Mouse (Mus musculus) B cell, adult 67 days (primary cell): ENCODE results near the gene Ttll9. TPM values are rescaled to one million over a fixed set of nuclear protein-coding genes. Genes with fewer than 3 reads are reported as not detected.

ENCODE experiments used
- total RNA-seq, 2 experiments: library from RNA; stranded (reverse); gene quantifications; 4 replicates each; pipeline ENCODE4 v1.2.4; 2023

Gene Ttll9
- total RNA-seq = not detected

DNA sequence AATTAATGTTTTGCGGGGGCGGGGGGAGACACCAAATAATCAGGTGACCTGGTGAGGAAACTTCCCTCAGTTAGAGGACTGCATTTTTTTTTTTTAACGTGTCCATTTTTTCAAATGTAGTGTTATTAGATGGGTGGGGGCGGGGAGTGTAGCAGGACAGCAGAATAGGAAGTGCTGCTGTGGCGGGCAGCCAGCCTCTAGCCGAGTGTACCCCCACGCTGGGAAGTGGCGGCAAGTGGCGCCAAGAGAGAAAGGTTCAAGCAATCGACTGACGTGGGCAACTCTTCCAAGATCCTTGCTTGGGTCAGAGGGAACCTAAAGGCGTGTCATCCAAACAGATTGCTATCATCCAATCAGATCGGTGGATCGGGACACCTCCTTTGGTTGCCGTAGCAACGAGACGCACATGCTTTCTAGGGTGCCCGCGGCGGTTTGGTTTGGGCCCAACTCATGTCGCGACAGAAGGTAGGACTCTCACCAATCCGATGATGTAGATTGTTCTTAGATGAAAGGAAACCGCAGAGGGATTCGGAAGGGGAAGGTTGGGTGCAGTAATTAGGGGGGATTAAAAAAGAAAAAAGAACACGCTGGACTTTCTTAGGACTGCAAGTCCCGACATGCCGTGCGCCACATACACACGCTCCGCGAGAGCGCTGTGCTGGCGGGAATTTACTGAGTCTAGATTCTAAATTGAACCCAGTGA is at the start of gene Ttll9:
Gene Ttll9, plus strand, starts transcription at position 395 of the 703 bp plus-strand sequence.

DNA sequence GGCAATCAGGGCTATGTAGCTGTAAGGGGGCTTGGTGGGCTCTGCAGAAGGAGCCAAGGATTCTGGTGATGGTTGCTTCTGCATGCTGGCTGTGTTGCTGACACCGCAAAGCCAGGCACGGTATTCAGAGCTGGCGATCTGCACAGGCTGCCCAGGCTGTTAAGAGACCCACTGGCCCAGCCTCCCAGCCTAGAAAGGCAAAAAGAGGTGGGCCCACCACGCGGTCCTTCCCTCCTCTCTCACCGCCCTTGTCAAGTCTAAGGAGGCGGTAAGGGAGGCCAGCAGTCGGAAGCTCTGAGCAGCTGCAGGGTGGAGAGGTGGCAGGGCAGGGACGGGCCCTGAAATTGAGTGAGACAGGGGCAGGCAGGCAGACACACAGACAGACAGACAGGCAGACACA is 29.2 kb upstream of the Ttll9 start, which contains the start of gene Foxs1:
Gene Foxs1, minus strand, starts transcription at position 161 of the 400 bp plus-strand sequence.

DNA sequence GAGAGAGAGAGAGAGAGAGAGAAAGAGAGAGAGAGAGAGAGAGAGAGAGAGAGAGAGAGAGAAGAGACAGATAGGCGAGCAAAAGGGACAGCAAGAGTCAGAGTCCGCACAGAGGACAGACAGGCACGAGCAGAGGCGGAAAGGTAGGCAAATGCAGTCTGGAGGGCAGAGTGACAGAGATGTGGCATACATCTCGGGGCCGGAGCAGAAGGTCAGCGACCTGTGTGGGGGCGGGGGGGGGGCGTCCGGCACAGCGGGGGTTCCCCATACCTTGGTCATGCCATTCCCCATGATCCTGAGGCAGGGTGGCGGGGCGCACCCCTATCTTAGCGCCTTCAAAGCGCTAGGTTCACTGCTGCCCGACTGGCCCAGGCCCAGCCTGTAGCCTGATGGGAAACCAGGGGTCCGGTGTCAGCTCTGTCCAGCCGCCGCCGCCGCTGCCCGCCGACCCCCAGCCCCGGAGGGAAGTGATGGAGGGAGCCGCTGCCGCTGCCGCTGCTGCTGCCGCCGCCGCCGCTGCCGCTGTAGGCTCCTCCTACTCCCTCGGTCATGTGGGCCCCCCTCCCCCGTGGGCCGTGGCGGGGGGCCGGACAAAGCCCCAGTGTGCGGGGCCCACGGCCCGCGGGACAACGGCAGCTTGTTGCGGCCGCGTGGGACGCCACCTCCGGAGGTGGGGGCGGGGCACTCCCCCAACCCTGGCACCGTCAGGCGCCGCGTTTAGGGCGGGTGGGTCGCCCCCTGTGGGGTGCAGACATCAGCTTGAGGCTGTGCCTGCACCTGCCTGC is 11.0 kb upstream of the Ttll9 start, which contains the start of gene Dusp15:
Gene Dusp15, minus strand, starts transcription at position 634 of the 785 bp plus-strand sequence.

DNA sequence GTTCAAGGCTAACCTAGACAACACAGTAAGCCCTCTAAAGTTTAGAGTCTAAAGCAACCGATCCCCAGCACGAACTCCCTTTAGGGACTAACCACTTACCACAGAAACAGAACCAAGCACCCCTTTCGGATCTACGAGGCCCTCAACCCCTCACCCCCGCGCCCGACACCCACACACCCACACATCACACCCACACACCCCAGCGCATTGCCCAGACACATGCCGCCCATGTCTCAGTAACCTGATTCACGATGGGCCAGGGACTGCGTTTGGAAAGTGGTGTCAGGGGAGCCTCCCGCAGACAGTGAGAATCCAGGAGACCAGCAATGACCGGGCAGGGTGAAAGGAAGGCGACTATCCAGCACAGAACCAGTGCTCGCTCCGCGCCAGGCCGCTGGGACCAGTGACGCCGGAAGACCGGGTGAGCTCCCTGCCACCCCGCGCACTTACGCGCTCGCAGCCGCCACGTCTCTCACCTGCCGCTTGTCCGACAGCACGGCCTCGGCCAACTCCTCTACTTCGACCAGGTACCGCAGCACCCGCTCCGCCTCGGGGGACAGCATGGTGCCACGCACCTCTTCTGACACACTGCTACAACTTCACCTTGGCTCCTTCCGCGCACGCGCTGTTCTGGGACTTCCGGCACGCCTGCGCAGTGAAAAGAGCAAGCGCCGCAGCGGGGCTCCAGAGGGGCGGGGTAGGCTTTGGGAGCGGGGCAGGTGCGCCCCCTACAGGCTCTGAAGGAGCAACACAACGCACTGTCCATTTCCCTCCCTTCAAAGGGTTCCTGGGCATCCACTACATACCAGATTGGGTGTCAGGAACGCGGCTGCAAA is 52.7 kb downstream of the Ttll9 start, which contains the start of gene Pdrg1:
Gene Pdrg1, minus strand, starts transcription at position 670 of the 836 bp plus-strand sequence.

DNA sequence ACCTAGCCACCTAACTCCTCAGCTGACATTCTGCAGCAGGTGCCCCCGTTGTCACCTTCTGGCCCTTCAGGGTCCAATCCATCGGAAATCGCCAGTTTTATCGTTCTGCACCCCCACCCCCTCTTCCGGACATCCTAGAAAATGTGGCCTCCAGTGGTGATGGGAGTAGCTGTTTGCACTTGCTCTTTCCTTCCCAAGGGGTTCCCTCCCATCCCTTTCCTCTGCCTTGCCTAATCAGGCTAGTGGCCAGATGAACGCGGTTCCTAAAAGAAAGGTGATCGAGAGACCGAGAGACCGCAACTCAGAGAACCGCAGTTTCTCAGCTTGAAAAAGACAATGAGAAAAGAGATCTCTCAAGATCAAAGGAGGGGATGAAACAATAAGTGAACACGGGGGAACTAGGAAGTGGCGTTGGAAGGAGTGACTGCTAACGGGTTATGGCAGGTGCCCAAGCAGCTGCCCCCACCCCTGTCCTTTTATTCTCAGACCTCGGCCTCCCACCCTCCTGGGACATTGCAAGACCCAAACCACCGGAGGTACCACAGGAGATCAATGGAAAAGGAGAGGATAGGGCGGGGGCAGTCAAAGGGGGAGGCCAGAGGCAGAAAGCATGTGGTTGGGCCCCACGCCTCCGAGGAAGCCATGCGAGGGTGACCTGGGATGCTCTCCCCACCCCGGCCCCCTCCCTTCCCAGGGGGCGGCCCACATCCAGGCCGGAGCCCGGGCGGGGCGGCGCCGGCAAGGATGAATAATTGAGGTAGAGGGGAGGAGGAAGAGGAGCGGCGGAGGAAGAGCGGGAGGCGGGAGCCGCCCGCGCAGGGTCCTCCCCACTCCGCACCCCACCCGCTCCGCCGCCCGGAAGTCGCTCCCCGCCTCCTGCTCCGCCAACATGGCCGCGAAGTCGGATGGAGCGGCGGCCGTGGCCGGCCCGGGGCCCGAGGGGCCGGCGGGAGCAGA is 69.1 kb downstream of the Ttll9 start, which contains the start of gene Xkr7:
Gene Xkr7, plus strand, starts transcription at position 727 of the 957 bp plus-strand sequence.

Other genes starting within 250 kb of the Ttll9 start
- 1 to 10 TPM in 1 of 2 experiments, under 1 TPM in 1; 0.62 to 1.0 TPM for gene Id1, start 226.2 kb upstream of the Ttll9 start, total RNA-seq
- gene Cox4i2, start 208.3 kb upstream of the Ttll9 start, total RNA-seq = not detected
- gene Bcl2l1, start 130.8 kb upstream of the Ttll9 start, total RNA-seq = 1 to 10 TPM; 7.6 to 9.0 TPM
- 1 to 10 TPM; 1.0 to 2.8 TPM for gene Tpx2, start 114.5 kb upstream of the Ttll9 start, total RNA-seq
- not detected for gene Mylk2, start 51.1 kb upstream of the Ttll9 start, total RNA-seq
- not detected for gene Foxs1, start 29.3 kb upstream of the Ttll9 start, total RNA-seq
- gene Dusp15, start 10.8 kb upstream of the Ttll9 start, total RNA-seq = not detected
- gene Pdrg1, start 52.9 kb downstream of the Ttll9 start, total RNA-seq = 10 to 100 TPM; 64.1 to 91.3 TPM
- not detected for gene Xkr7, start 69.4 kb downstream of the Ttll9 start, total RNA-seq
- not detected for gene Ccm2l, start 103.5 kb downstream of the Ttll9 start, total RNA-seq
- 100 to 1,000 TPM; 142 to 161 TPM for gene Hck, start 146.0 kb downstream of the Ttll9 start, total RNA-seq
- gene Tm9sf4, start 198.8 kb downstream of the Ttll9 start, total RNA-seq = 10 to 100 TPM; 71.6 to 71.8 TPM